Mouse (Mus musculus) limb, embryonic 12.5 days (tissue): ENCODE measurements around the gene Dhrs3. TPM values are rescaled to one million over a fixed set of nuclear protein-coding genes. Genes with fewer than 3 reads are reported as not detected.
A peak's percentile ranks its signal among the peaks of the same experiment; 100 is the strongest.

Experiments
- ATAC-seq: fragments of 200-750 bp; cut with Nextera tagmentation; 2 replicates; pipeline ENCODE4 v1.8.0; 2017; ENCODE audit warnings: low read depth, moderate TSS enrichment; ENCODE audit not compliant: insufficient number of reproducible peaks, insufficient read depth, low FRiP score, low TSS enrichment
- H3K27ac ChIP-seq: fragments of 300-500 bp; sonication (generic); 2 replicates; pipeline ENCODE4 v1.5.1; 2016; ENCODE audit warnings: mild to moderate bottlenecking, moderate library complexity
- H3K27me3 ChIP-seq: fragments of 300-500 bp; sonication (generic); 2 replicates; pipeline ENCODE4 v1.6.1; 2016; ENCODE audit warnings: mild to moderate bottlenecking, moderate library complexity
- H3K36me3 ChIP-seq: fragments of 300-500 bp; sonication (generic); 2 replicates; pipeline ENCODE4 v1.6.1; 2016; ENCODE audit warnings: mild to moderate bottlenecking, moderate library complexity
- H3K4me1 ChIP-seq: fragments of 300-500 bp; sonication (generic); replicated peaks from 2 replicates; pipeline ENCODE4 v1.6.1; 2016
- H3K4me2 ChIP-seq: fragments of 300-500 bp; sonication (generic); 2 replicates; pipeline ENCODE4 v1.6.1; 2016; ENCODE audit warnings: mild to moderate bottlenecking, moderate library complexity
- H3K4me3 ChIP-seq: fragments of 300-500 bp; sonication (generic); replicated peaks from 2 replicates; pipeline ENCODE4 v1.5.1; 2016; ENCODE audit warnings: mild to moderate bottlenecking
- H3K9ac ChIP-seq: fragments of 300-500 bp; sonication (generic); replicated peaks from 2 replicates; pipeline ENCODE4 v1.6.1; 2016; ENCODE audit warnings: mild to moderate bottlenecking, moderate library complexity
- H3K9me3 ChIP-seq: fragments of 300-500 bp; sonication (generic); 2 replicates; pipeline ENCODE4 v1.6.1; 2016; ENCODE audit warnings: mild to moderate bottlenecking, moderate library complexity
- WGBS: fragments of 180-500 bp; shearing (Covaris S2); methylation state at CpG from one replicate; pipeline ENCODE4 v1.1.7; 2016; 5-methylcytosine and 5-hydroxymethylcytosine counted together
- polyA plus RNA-seq: library from polyadenylated mRNA; unstranded; fragments of >200 nt; fragmentation: Nextera tagmentation; extraction: Ambion mirVana; gene quantifications from 2 replicates; pipeline ENCODE4 v1.2.1, GENCODE M21; 2016

The Dhrs3 gene
- polyA plus RNA-seq, 1 experiment from 2014 or later, result 62.7 TPM

GRCm38 (mm10) chr4:144889505-144890301 lies 2.9 kb upstream of the Dhrs3 start:
- Histone ChIP-seq H3K4me1 (peaks cover 61% of the 10 kb centered on the region), H3K36me3 (no peaks in the 10 kb centered on the region), H3K27me3 (no peaks in the 10 kb centered on the region), H3K27ac (0 out of 2 replicates have a peak overlapping the region, but pooled peaks have one; percentile 75), H3K9me3 (no peaks in the 10 kb centered on the region), H3K4me3 (no peak overlapping the region), H3K4me2 (no peak overlapping the region), H3K9ac (no peak overlapping the region)
- 79% methylated on average over 9 of the region's 9 CpGs for WGBS
- ATAC-seq, result no peak

- H3K9ac ChIP-seq, result no peak overlapping the region
- WGBS, result 11% methylated on average over 7 of the region's 7 CpGs
- H3K27ac ChIP-seq, result peak overlapping the region; percentile 87
- peak; percentile 10; the same call in 1 of the 2 replicates for ATAC-seq
- H3K4me1 ChIP-seq, result peaks cover 66% of the 10 kb centered on the region
- no peaks in the 10 kb centered on the region for H3K36me3 ChIP-seq
- no peaks in the 10 kb centered on the region for H3K27me3 ChIP-seq
- no peak overlapping the region; the same call in 1 of the 2 replicates for H3K4me2 ChIP-seq
- no peaks in the 10 kb centered on the region for H3K9me3 ChIP-seq
- no peak overlapping the region for H3K4me3 ChIP-seq
Observed at GRCm38 (mm10) chr4:144890690-144891120, 1.9 kb upstream of the Dhrs3 start.

GRCm38 (mm10) chr4:144891121-144891711 lies 1.4 kb upstream of the Dhrs3 start:
- Histone ChIP-seq H3K4me3 (no peak overlapping the region), H3K9ac (no peak overlapping the region), H3K27me3 (no peaks in the 10 kb centered on the region), H3K27ac (peak overlapping the region; percentile 87), H3K4me2 (peak overlapping the region; percentile 89), H3K4me1 (peaks cover 66% of the 10 kb centered on the region), H3K36me3 (no peaks in the 10 kb centered on the region), H3K9me3 (no peaks in the 10 kb centered on the region)
- WGBS, result 24% methylated on average over 10 of the region's 10 CpGs
- ATAC-seq, result no peak

GRCm38 (mm10) chr4:144891743-144892132 lies 889 bp upstream of the Dhrs3 start:
- peak overlapping the region; percentile 79 for H3K9ac ChIP-seq
- peaks cover 67% of the 10 kb centered on the region for H3K4me1 ChIP-seq

GRCm38 (mm10) chr4:144892937-144893272 lies 278 bp downstream of the Dhrs3 start:
- H3K4me1 ChIP-seq, result peaks cover 62% of the 10 kb centered on the region
- peak overlapping the region; percentile 66 for H3K4me3 ChIP-seq
- 0% methylated on average over 12 of the region's 12 CpGs for WGBS
- no peaks in the 10 kb centered on the region for H3K9me3 ChIP-seq
- H3K36me3 ChIP-seq, result peaks cover 7% of the 10 kb centered on the region; the same call in 1 of the 2 replicates
- H3K27ac ChIP-seq, result peak overlapping the region; percentile 87
- ATAC-seq, result no peak
- H3K4me2 ChIP-seq, result peak overlapping the region; percentile 89
- peak overlapping the region; percentile 79 for H3K9ac ChIP-seq
- no peaks in the 10 kb centered on the region for H3K27me3 ChIP-seq

More at GRCm38 (mm10) chr4:144891743-144892132, 889 bp upstream of the Dhrs3 start:
- Histone ChIP-seq H3K27me3 (no peaks in the 10 kb centered on the region), H3K4me2 (peak overlapping the region; percentile 89), H3K9me3 (no peaks in the 10 kb centered on the region), H3K36me3 (no peaks in the 10 kb centered on the region), H3K4me3 (peak overlapping the region; percentile 66), H3K27ac (peak overlapping the region; percentile 87)
- 3% methylated on average over 5 of the region's 5 CpGs for WGBS
- ATAC-seq, result no peak

GRCm38 (mm10) chr4:144893561-144894486 lies 1.2 kb downstream of the Dhrs3 start:
- Histone ChIP-seq H3K4me3 (peak overlapping the region; percentile 66), H3K9me3 (no peaks in the 10 kb centered on the region), H3K4me1 (peaks cover 53% of the 10 kb centered on the region), H3K4me2 (peak overlapping the region; percentile 89), H3K27me3 (no peaks in the 10 kb centered on the region), H3K9ac (peak overlapping the region; percentile 79), H3K36me3 (peaks cover 13% of the 10 kb centered on the region), H3K27ac (peak overlapping the region; percentile 87)
- no peak for ATAC-seq
- under 1% methylated on average over 44 of the region's 44 CpGs for WGBS

GRCm38 (mm10) chr4:144894487-144895210 lies 2.0 kb downstream of the Dhrs3 start:
- WGBS, result 3% methylated on average over 11 of the region's 11 CpGs
- H3K9me3 ChIP-seq, result no peaks in the 10 kb centered on the region
- H3K4me2 ChIP-seq, result peak overlapping the region; percentile 89
- peak overlapping the region; percentile 87 for H3K27ac ChIP-seq
- peaks cover 22% of the 10 kb centered on the region for H3K36me3 ChIP-seq
- no peaks in the 10 kb centered on the region for H3K27me3 ChIP-seq
- H3K9ac ChIP-seq, result peak overlapping the region; percentile 79
- peaks cover 49% of the 10 kb centered on the region for H3K4me1 ChIP-seq
- ATAC-seq, result no peak
- H3K4me3 ChIP-seq, result peak overlapping the region; percentile 66

GRCm38 (mm10) chr4:144895211-144895590 lies 2.6 kb downstream of the Dhrs3 start:
- Histone ChIP-seq H3K27me3 (no peaks in the 10 kb centered on the region), H3K36me3 (peaks cover 27% of the 10 kb centered on the region), H3K4me2 (peak overlapping the region; percentile 89), H3K4me1 (peaks cover 49% of the 10 kb centered on the region), H3K9ac (peak overlapping the region; percentile 79), H3K9me3 (no peaks in the 10 kb centered on the region), H3K27ac (peak overlapping the region; percentile 87), H3K4me3 (peak overlapping the region; percentile 66)
- WGBS, result 32% methylated on average over 2 of the region's 2 CpGs
- ATAC-seq, result no peak

- no peak overlapping the region for H3K27ac ChIP-seq
- no peaks in the 10 kb centered on the region for H3K9me3 ChIP-seq
- peaks cover 44% of the 10 kb centered on the region for H3K4me1 ChIP-seq
- H3K4me2 ChIP-seq, result peak overlapping the region; percentile 89
- 56% methylated on average over 3 of the region's 3 CpGs for WGBS
- peak overlapping the region; percentile 66; the same call in 1 of the 2 replicates for H3K4me3 ChIP-seq
- H3K36me3 ChIP-seq, result peaks cover 37% of the 10 kb centered on the region
- no peak for ATAC-seq
- no peaks in the 10 kb centered on the region for H3K27me3 ChIP-seq
- peak overlapping the region; percentile 27; the same call in 1 of the 2 replicates for H3K9ac ChIP-seq
Observed at GRCm38 (mm10) chr4:144896321-144896720, 3.7 kb downstream of the Dhrs3 start.

GRCm38 (mm10) chr4:144898036-144898649 lies 5.5 kb downstream of the Dhrs3 start:
- H3K9ac ChIP-seq, result no peak overlapping the region
- H3K27ac ChIP-seq, result no peak overlapping the region
- H3K4me3 ChIP-seq, result no peak overlapping the region
- no peaks in the 10 kb centered on the region for H3K27me3 ChIP-seq
- no peak overlapping the region for H3K4me2 ChIP-seq
- H3K4me1 ChIP-seq, result peaks cover 36% of the 10 kb centered on the region
- H3K9me3 ChIP-seq, result no peaks in the 10 kb centered on the region
- 64% methylated on average over 6 of the region's 6 CpGs for WGBS
- no peak for ATAC-seq
- peaks cover 43% of the 10 kb centered on the region for H3K36me3 ChIP-seq
